Mouse (Mus musculus) heart, embryonic 16.5 days (tissue): Measurements from ENCODE around the gene Carmil2. TPM values are rescaled to one million over a fixed set of nuclear protein-coding genes. Genes with fewer than 3 reads are reported as not detected.
A peak's percentile ranks its signal among the peaks of the same experiment; 100 is the strongest.

Source experiments
- ATAC-seq: fragments of 200-750 bp; cut with Nextera tagmentation; replicated peaks from 2 replicates; pipeline ENCODE4 v1.8.0; 2017; ENCODE audit warnings: moderate number of reproducible peaks; ENCODE audit not compliant: insufficient read depth, low FRiP score; ENCODE audit errors: extremely low read depth
- H3K27ac ChIP-seq: fragments of 300-500 bp; sonication (generic); 2 replicates; pipeline ENCODE4 v1.5.1; 2014; ENCODE audit warnings: mild to moderate bottlenecking, low read length, control low read depth, moderate library complexity
- H3K27me3 ChIP-seq: fragments of 300-500 bp; sonication (generic); 2 replicates; pipeline ENCODE4 v1.6.1; 2014; ENCODE audit warnings: low read length, mixed read lengths; ENCODE audit not compliant: control insufficient read depth, insufficient read depth
- H3K36me3 ChIP-seq: fragments of 300-500 bp; sonication (generic); 2 replicates; pipeline ENCODE4 v1.6.1; 2014; ENCODE audit not compliant: control insufficient read depth, insufficient read depth
- H3K4me1 ChIP-seq: fragments of 300-500 bp; sonication (generic); 2 replicates; pipeline ENCODE4 v1.6.1; 2014; ENCODE audit warnings: low read length, mixed read lengths; ENCODE audit not compliant: control insufficient read depth, insufficient read depth
- H3K4me2 ChIP-seq: fragments of 300-500 bp; sonication (generic); 2 replicates; pipeline ENCODE4 v1.6.1; 2014; ENCODE audit warnings: low read depth, mild to moderate bottlenecking, control low read depth, low read length
- H3K4me3 ChIP-seq: fragments of 300-500 bp; sonication (generic); 2 replicates; pipeline ENCODE4 v1.5.1; 2014; ENCODE audit warnings: mild to moderate bottlenecking, control low read depth, low read length
- H3K9ac ChIP-seq: fragments of 300-500 bp; sonication (generic); 2 replicates; pipeline ENCODE4 v1.6.1; 2014; ENCODE audit warnings: low read length, control low read depth
- H3K9me3 ChIP-seq: fragments of 300-500 bp; sonication (generic); replicated peaks from 2 replicates; pipeline ENCODE4 v1.6.1; 2016; ENCODE audit warnings: low read length; ENCODE audit not compliant: control insufficient read depth
- WGBS: fragments of 180-500 bp; shearing (Covaris S2); extraction: QIAGEN DNeasy Blood & Tissue Kit; methylation state at CpG from one replicate; pipeline ENCODE4 v1.1.7; 2014; 5-methylcytosine and 5-hydroxymethylcytosine counted together
- polyA plus RNA-seq: library from polyadenylated mRNA; unstranded; fragments of >200 nt; fragmentation: Nextera tagmentation; extraction: Ambion mirVana; gene quantifications from 2 replicates; pipeline ENCODE4 v1.2.1, GENCODE M21; 2015

Gene Carmil2
- polyA plus RNA-seq, result 1.4 and 3.0 TPM in 2 replicates

DNA sequence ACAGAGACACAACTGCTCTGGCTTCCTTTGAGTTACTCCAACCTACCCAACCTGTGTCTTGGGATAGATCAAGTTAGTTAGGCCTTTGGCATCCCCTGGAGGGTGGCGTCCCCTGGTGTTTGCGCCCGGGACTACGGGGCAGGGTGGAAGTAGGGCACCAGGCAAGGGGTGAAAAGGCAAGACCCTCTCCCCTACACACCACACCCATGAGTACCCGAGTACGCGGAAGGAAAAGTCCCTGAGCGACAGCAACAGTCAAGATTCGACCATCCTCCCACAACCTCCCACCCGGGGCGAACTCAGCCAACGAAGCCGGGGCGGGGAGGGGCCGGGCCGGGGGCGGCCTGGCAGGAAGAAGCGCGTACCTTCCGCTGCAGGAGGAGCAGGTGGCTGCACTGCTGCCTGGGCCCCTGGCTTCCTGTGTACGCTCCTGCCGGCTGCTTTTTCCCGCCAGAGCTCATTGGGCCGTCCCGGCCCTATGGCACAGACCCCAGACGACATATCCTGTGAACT, at the start of gene Carmil2:
TSS of gene Carmil2 (plus strand) at position 479 of the 513 bp plus-strand sequence.
- peak; percentile 77 for ATAC-seq
- H3K9ac ChIP-seq, result peak within 1 kb of the TSS; percentile 44
- H3K4me1 ChIP-seq, result peaks cover 3% of the 10 kb centered on the region
- WGBS, result 13% methylated on average over 26 of the region's 26 CpGs
- H3K36me3 ChIP-seq, result peaks cover 18% of the 10 kb centered on the region
- no peaks in the 10 kb centered on the region for H3K9me3 ChIP-seq
- H3K27ac ChIP-seq, result peak within 1 kb of the TSS; percentile 66
- peak within 1 kb of the TSS; percentile 32 for H3K4me3 ChIP-seq
- peak within 1 kb of the TSS; percentile 55 for H3K4me2 ChIP-seq
- H3K27me3 ChIP-seq, result no peaks in the 10 kb centered on the region; the same call in 1 of the 2 replicates

DNA sequence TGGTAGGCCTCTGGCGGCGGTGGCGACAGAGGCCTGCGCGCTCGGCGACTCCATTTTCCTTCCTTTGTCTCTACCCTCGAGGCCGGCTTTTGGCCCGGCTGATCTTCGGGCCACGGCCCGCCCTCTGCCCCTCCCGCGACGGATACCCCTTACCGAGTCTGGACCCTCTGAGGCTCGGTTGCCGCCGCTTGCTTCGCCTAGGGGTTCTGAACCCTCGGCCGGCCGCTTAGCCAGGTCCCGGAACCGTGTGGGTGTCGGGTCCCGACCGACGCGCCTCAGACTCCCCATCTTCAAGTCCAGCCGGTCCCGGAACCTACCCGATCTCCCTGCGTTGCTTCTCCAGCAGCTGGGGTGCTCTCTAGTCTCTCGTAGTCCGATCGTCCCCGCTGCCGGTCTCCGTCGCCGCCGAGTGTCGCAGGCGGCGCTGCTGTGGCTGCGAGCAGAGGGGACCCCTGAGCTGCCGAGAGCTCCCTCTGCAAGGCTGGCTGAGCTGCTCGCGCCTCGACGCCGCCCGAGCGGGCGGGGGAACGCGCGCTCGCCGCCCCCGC, 49.0 kb upstream of the Carmil2 start, which contains the start of gene Agrp:
TSS of gene Agrp (minus strand) at position 431 of the 548 bp plus-strand sequence.
- H3K27ac ChIP-seq, result peak within 1 kb of the TSS; percentile 100
- no peaks in the 10 kb centered on the region for H3K36me3 ChIP-seq
- under 1% methylated on average over 61 of the region's 63 CpGs for WGBS
- H3K9ac ChIP-seq, result peak within 1 kb of the TSS; percentile 96
- no peaks in the 10 kb centered on the region for H3K27me3 ChIP-seq
- H3K4me3 ChIP-seq, result peak within 1 kb of the TSS; percentile 81
- H3K9me3 ChIP-seq, result no peaks in the 10 kb centered on the region
- H3K4me2 ChIP-seq, result peak within 1 kb of the TSS; percentile 90
- ATAC-seq, result peak; percentile 39
- peaks cover 27% of the 10 kb centered on the region for H3K4me1 ChIP-seq

DNA sequence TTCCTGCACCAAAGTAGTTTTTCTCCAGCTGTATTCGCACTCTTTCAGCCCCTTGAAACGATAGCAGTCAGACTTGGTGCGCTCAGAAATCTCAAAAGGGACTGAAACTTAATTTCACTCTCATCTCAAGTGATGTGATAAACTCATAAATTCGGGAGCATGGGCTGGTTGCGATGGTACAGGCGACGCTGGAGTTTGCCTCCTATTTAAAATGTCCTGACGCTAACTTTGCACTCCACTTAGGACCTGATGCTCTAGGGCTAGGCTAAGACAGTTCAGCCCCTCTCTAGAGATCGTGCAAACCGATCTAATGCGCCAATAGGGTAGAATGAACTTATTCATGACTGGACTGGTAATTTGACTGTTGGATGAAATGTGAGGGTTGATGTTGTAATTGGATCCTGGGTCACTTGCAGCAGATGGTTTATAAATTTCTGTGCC, 48.5 kb upstream of the Carmil2 start:
- peak overlapping the region; percentile 96 for H3K9ac ChIP-seq
- peak overlapping the region; percentile 100 for H3K27ac ChIP-seq
- ATAC-seq, result no peak
- H3K4me3 ChIP-seq, result peak overlapping the region; percentile 81
- WGBS, result under 1% methylated on average over 11 of the region's 11 CpGs
- H3K4me2 ChIP-seq, result peak overlapping the region; percentile 90
- H3K27me3 ChIP-seq, result no peaks in the 10 kb centered on the region
- H3K4me1 ChIP-seq, result peaks cover 27% of the 10 kb centered on the region
- no peaks in the 10 kb centered on the region for H3K36me3 ChIP-seq
- no peaks in the 10 kb centered on the region for H3K9me3 ChIP-seq

DNA sequence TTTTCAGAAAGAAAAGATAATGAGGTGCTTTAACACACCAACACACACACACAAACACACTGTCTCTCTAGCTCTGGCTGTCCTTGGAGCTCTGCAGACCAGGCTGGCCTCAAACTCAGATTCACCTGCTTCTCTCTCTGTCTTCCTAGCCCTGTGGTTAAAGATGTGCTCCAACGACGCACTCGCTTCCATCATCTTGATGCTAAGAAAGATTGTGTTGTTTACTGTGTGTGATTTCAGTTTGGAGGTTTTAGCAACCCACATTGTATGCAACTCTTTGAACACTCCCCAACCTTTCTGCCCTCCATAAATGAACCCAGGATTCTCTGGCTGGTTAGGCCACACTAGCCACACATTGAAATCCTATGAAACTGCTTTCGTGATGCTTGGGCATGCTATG, 47.6 kb upstream of the Carmil2 start:
- Histone ChIP-seq H3K9ac (peak overlapping the region; percentile 96), H3K4me2 (peak overlapping the region; percentile 90), H3K9me3 (no peaks in the 10 kb centered on the region), H3K36me3 (peaks cover 2% of the 10 kb centered on the region; the same call in 1 of the 2 replicates), H3K4me1 (peaks cover 27% of the 10 kb centered on the region), H3K4me3 (peak overlapping the region; percentile 24; the same call in 1 of the 2 replicates), H3K27me3 (no peaks in the 10 kb centered on the region), H3K27ac (peak overlapping the region; percentile 47; the same call in 1 of the 2 replicates)
- 77% methylated on average over 4 of the region's 4 CpGs for WGBS
- ATAC-seq, result no peak

DNA sequence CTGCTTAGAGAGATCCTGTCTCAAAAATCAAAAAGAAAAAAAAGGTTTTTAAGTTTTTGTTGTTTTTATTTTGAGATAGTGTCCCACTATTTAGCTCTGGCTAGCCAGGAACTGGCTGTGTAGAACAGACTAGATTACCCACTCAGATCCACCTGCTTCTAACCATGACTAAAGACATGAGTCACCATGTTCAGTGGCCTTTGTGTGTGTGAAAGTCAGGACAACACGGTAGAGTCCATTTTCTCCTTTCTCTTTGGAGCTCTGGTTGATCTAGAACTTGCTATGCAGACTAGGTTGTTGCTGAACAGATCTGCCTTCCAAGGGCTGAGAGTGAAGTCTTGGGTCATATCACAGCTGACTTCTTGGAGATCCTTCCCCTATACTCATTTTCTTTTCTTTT, 46.2 kb upstream of the Carmil2 start:
- H3K4me3 ChIP-seq, result no peak overlapping the region
- peaks cover 26% of the 10 kb centered on the region for H3K4me1 ChIP-seq
- no peaks in the 10 kb centered on the region for H3K27me3 ChIP-seq
- H3K4me2 ChIP-seq, result no peak overlapping the region
- H3K27ac ChIP-seq, result no peak overlapping the region
- ATAC-seq, result no peak
- 63% methylated on average over 1 of the region's 1 CpGs for WGBS
- peaks cover 10% of the 10 kb centered on the region for H3K36me3 ChIP-seq
- no peaks in the 10 kb centered on the region for H3K9me3 ChIP-seq
- no peak overlapping the region for H3K9ac ChIP-seq

DNA sequence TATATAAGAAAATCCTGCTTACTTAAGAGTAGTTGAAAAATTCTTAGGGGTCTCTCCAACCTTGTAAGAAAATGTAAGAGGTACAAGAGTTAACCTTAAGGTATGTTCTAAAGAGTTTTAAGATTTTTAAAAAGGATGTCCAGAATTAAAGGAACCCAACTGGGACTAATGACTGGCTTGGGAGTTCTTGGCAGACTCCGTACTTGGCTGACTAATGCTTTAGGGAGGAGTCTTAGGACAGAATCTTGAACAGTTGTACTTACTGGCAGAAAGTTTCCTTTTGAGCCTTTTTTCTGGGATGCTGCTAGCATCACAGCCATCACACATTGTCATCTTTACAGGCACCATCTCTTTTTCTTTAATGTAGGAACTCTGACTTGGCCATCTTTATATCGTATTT, 45.6 kb upstream of the Carmil2 start:
- peaks cover 21% of the 10 kb centered on the region for H3K4me1 ChIP-seq
- H3K36me3 ChIP-seq, result peaks cover 14% of the 10 kb centered on the region
- no peak overlapping the region for H3K9ac ChIP-seq
- no peaks in the 10 kb centered on the region for H3K9me3 ChIP-seq
- H3K4me2 ChIP-seq, result no peak overlapping the region
- H3K27me3 ChIP-seq, result no peaks in the 10 kb centered on the region
- H3K4me3 ChIP-seq, result no peak overlapping the region
- no peak for ATAC-seq
- 64% methylated on average over 2 of the region's 2 CpGs for WGBS
- no peak overlapping the region for H3K27ac ChIP-seq

DNA sequence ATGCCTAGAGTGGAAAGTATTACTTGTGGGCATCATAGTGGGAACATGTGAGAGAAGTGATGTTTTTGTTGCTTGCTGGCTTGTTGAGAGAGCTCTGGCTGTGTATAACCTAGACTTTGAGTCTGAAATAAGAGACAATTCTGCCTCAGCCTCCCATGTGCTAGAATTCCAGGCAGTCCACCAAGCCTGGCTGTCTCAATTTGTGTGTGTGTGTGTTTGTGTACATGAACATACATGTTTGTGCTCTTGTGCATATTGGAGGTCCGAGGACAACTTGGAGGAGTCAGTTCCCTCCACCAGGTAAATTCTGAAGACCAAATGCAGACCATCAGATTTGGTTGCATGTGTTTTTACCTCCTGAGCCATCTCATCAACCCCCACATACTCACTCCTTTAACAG, 40.9 kb upstream of the Carmil2 start:
- no peak overlapping the region for H3K9ac ChIP-seq
- no peak overlapping the region for H3K27ac ChIP-seq
- peaks cover 6% of the 10 kb centered on the region for H3K4me1 ChIP-seq
- H3K4me2 ChIP-seq, result no peak overlapping the region
- H3K9me3 ChIP-seq, result no peaks in the 10 kb centered on the region
- H3K27me3 ChIP-seq, result no peaks in the 10 kb centered on the region
- ATAC-seq, result no peak
- WGBS, result 92% methylated on average over 1 of the region's 1 CpGs
- no peak overlapping the region for H3K4me3 ChIP-seq
- H3K36me3 ChIP-seq, result peaks cover 18% of the 10 kb centered on the region

DNA sequence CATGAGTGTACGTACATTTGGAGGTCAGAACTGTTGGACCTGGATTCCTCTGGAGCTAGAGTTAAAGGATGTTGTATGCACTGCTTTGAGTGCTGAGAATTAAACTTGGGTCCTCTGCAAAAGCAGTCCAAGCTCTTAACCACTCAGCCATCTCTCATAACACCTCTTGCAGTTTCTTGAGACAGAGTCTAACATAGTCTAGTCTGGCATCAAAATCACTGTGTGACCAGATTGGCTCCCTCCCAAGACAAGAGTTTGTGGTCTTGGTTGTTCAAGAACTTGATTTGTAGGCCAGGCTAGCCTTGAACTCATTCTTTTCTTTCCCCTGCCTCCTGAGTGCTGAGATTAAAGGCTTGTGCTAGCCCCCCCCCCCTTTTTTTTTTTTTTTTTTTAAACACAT, 37.1 kb upstream of the Carmil2 start:
- peaks cover 24% of the 10 kb centered on the region for H3K36me3 ChIP-seq
- H3K4me1 ChIP-seq, result peaks cover 2% of the 10 kb centered on the region; the same call in 1 of the 2 replicates
- no peak overlapping the region for H3K27ac ChIP-seq
- H3K4me3 ChIP-seq, result no peak overlapping the region
- 98% methylated on average over 1 of the region's 1 CpGs for WGBS
- no peaks in the 10 kb centered on the region for H3K27me3 ChIP-seq
- ATAC-seq, result no peak
- no peak overlapping the region for H3K4me2 ChIP-seq
- no peaks in the 10 kb centered on the region for H3K9me3 ChIP-seq
- H3K9ac ChIP-seq, result no peak overlapping the region

DNA sequence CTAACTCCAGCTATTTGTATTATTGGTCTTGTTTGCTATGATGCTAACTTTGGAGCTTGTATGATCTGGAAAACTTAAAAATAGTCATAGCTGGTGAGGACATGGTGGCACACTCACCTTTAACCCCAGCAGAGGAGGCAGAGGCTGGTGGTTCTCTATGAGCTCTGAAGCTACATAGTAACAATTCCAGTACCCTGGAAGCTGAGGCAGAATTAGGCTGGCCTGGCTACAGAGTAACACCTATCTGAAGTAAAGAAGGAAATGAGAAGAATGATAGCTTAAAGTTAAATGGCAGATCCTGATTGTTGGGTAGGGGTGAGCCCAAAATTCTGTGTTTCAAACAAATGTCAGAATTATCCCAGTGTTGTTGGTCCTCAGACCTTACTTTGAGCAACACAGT, 28.4 kb upstream of the Carmil2 start:
- H3K9me3 ChIP-seq, result no peaks in the 10 kb centered on the region
- peaks cover 14% of the 10 kb centered on the region for H3K36me3 ChIP-seq
- H3K4me2 ChIP-seq, result no peak overlapping the region
- no peak overlapping the region for H3K9ac ChIP-seq
- H3K4me1 ChIP-seq, result no peaks in the 10 kb centered on the region
- no peak for ATAC-seq
- no peak overlapping the region for H3K4me3 ChIP-seq
- no peak overlapping the region for H3K27ac ChIP-seq
- no peaks in the 10 kb centered on the region for H3K27me3 ChIP-seq
